Mouse (Mus musculus): ENCODE results near the gene Tmem256.
"Not testable (repeated sequence)": the region's sequence is repeated elsewhere in the genome, so short reads cannot be mapped to it uniquely, and the experiment has no call there.

The Tmem256 gene

GRCm38 (mm10) chr11:69855347-69855746, 17.0 kb downstream of the Tmem256 start:
- DNase-seq (ENCODE audit: low spot score) = no peak

GRCm38 (mm10) chr11:69858113-69858998, 20.0 kb downstream of the Tmem256 start, which contains the start of gene Tnk1:
Tnk1 (minus strand) TSS chr11:69858730.
- no peak for DNase-seq (ENCODE audit: low spot score)

GRCm38 (mm10) chr11:69863729-69864128, 25.4 kb downstream of the Tmem256 start:
- not testable (repeated sequence) for DNase-seq (ENCODE audit: low spot score)

- no peak for DNase-seq (ENCODE audit: low spot score)
These were observed 26.0 kb downstream of the Tmem256 start for GRCm38 (mm10) chr11:69864138-69864860.

GRCm38 (mm10) chr11:69865561-69865960, 27.2 kb downstream of the Tmem256 start:
- no peak for DNase-seq (ENCODE audit: low spot score)

- DNase-seq (ENCODE audit: low spot score) = no peak
These were observed 29.0 kb downstream of the Tmem256 start for GRCm38 (mm10) chr11:69867335-69867734.

GRCm38 (mm10) chr11:69870289-69871069, 32.2 kb downstream of the Tmem256 start:
- no peak for DNase-seq (ENCODE audit: low spot score)

GRCm38 (mm10) chr11:69871822-69872221, 33.5 kb downstream of the Tmem256 start:
- no peak for DNase-seq (ENCODE audit: low spot score)

- no peak for DNase-seq (ENCODE audit: low spot score)
These were observed 34.1 kb downstream of the Tmem256 start for GRCm38 (mm10) chr11:69872451-69872850.

- no peak for DNase-seq (ENCODE audit: low spot score)
These were observed 37.9 kb downstream of the Tmem256 start for GRCm38 (mm10) chr11:69876186-69876585.

- peak; percentile 63 for DNase-seq (ENCODE audit: low spot score)
These were observed 38.6 kb downstream of the Tmem256 start for GRCm38 (mm10) chr11:69876867-69877266.

GRCm38 (mm10) chr11:69877878-69878277, 39.6 kb downstream of the Tmem256 start, which contains the start of gene Tmem95:
Tmem95 (minus strand) TSS chr11:69878018.
- no peak for DNase-seq (ENCODE audit: low spot score)

- DNase-seq (ENCODE audit: low spot score) = no peak
These were observed 40.1 kb downstream of the Tmem256 start for GRCm38 (mm10) chr11:69878399-69878798.

- no peak for DNase-seq (ENCODE audit: low spot score)
These were observed 40.6 kb downstream of the Tmem256 start for GRCm38 (mm10) chr11:69878952-69879351.

- DNase-seq (ENCODE audit: low spot score) = no peak
These were observed 41.4 kb downstream of the Tmem256 start for GRCm38 (mm10) chr11:69879711-69880110.

GRCm38 (mm10) chr11:69880506-69880852, 42.2 kb downstream of the Tmem256 start:
- DNase-seq (ENCODE audit: low spot score) = no peak

GRCm38 (mm10) chr11:69880853-69881603, 42.7 kb downstream of the Tmem256 start, which contains the start of gene Kctd11:
Kctd11 (minus strand) TSS chr11:69881406.
- peak; percentile 90 for DNase-seq (ENCODE audit: low spot score)

- no peak for DNase-seq (ENCODE audit: low spot score)
These were observed 43.7 kb downstream of the Tmem256 start for GRCm38 (mm10) chr11:69881787-69882670.

- DNase-seq (ENCODE audit: low spot score) = no peak
These were observed 44.8 kb downstream of the Tmem256 start for GRCm38 (mm10) chr11:69883066-69883465.

GRCm38 (mm10) chr11:69883527-69884151, 45.3 kb downstream of the Tmem256 start:
- no peak for DNase-seq (ENCODE audit: low spot score)
